Mouse (Mus musculus): ENCODE data around the gene Rasa4. TPM values are rescaled to one million over a fixed set of nuclear protein-coding genes. Genes with fewer than 3 reads are reported as not detected.

Rasa4 gene
- polyA plus RNA-seq, 1 experiment from 2014 or later, result 13.6 TPM

DNA sequence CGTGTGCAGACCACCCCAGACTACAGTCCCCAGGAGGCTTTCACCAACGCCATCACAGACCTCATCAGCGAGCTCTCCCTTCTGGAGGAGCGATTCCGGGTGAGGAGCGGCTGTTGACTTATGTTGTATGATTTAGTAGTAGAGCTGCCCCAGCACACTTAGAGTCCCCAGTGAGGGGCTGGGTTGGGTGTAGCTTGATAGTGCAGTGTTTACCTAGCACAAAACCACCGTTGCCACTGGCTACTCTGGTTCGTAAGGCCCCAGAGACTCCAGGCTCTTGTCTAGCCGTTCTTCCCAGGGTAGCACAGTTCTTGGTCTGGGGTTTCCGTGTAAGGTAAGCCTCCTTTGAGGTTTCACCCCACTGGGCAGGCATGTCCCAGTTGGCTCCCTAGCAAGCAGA, 38.4 kb downstream of the Rasa4 start:
- WGBS, result 92% methylated on average over 10 of the region's 10 CpGs
- H3K9me3 ChIP-seq (ENCODE audit: control insufficient read depth, low read length), result no peaks in the 10 kb centered on the region
- H3K4me2 ChIP-seq (replicated peaks), result no peak overlapping the region
- peaks cover 75% of the 10 kb centered on the region for H3K36me3 ChIP-seq (replicated peaks; ENCODE audit: control insufficient read depth, insufficient read depth)
- no peaks in the 10 kb centered on the region for H3K27me3 ChIP-seq (ENCODE audit: control insufficient read depth, insufficient read depth, low read length)
- ATAC-seq (ENCODE audit: low FRiP score) (no peak), DNase-seq (ENCODE audit: low spot score) (no peak)
- no peak overlapping the region for H3K9ac ChIP-seq
- no peak overlapping the region for H3K4me3 ChIP-seq (replicated peaks; ENCODE audit: low read length)
- no peak overlapping the region for H3K27ac ChIP-seq
- peaks cover 6% of the 10 kb centered on the region for H3K4me1 ChIP-seq (replicated peaks; ENCODE audit: control insufficient read depth, insufficient read depth, low read length)

DNA sequence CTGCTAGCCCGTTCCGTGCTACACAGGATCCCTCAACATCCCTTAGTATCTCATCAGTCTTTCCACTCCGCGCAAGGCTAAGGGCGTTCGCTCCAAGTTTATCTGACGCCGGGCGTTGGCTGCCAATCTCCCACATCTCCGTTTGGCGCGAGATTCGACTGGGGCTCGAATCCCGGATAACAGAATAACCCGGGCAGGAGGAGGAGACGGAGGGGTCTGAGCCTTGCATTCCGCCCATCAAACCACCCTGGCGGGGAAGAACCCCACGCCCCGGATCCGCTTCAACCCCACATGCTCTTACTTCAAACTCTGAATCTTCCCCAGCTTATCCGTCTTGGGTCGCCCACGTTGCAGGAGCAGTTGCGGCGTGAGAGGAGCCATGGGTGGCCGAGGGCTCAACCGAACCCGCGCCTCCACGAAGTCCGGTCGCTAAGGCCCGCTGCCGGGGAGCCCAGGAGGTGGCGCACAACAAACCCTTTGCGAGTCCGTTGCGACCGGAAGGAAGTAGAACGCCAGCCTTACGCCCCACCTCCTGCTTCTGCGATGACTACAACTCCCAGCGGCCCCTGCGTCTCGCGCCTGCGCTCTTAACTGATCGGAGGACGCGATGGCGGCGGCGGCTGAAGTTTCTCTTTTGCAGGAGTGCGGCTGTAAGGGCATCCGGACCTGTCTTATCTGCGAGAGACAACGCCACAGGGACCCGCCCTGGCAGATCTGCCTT, 52.0 kb downstream of the Rasa4 start, which contains the start of the genes Lrwd1 and Alkbh4:
TSS of gene Lrwd1 (minus strand) at position 504 of the 721 bp plus-strand sequence.
TSS of gene Alkbh4 (plus strand) at position 576 of the 721 bp plus-strand sequence.
- Histone ChIP-seq H3K27me3 (ENCODE audit: control insufficient read depth, insufficient read depth, low read length) (no peaks in the 10 kb centered on the region), H3K4me1 (replicated peaks; ENCODE audit: control insufficient read depth, insufficient read depth, low read length) (peaks cover 16% of the 10 kb centered on the region), H3K4me2 (replicated peaks) (peak within 1 kb of the TSS; percentile 80), H3K27ac (no peak within 1 kb of the TSS), H3K4me3 (replicated peaks; ENCODE audit: low read length) (peak within 1 kb of the TSS; percentile 78), H3K36me3 (replicated peaks; ENCODE audit: control insufficient read depth, insufficient read depth) (peaks cover 47% of the 10 kb centered on the region), H3K9ac (peak within 1 kb of the TSS; percentile 64), H3K9me3 (ENCODE audit: control insufficient read depth, low read length) (no peaks in the 10 kb centered on the region)
- under 1% methylated on average over 60 of the region's 60 CpGs for WGBS
- peak; percentile 95 for DNase-seq (ENCODE audit: low spot score)
- peak; percentile 93 for ATAC-seq (ENCODE audit: low FRiP score)

DNA sequence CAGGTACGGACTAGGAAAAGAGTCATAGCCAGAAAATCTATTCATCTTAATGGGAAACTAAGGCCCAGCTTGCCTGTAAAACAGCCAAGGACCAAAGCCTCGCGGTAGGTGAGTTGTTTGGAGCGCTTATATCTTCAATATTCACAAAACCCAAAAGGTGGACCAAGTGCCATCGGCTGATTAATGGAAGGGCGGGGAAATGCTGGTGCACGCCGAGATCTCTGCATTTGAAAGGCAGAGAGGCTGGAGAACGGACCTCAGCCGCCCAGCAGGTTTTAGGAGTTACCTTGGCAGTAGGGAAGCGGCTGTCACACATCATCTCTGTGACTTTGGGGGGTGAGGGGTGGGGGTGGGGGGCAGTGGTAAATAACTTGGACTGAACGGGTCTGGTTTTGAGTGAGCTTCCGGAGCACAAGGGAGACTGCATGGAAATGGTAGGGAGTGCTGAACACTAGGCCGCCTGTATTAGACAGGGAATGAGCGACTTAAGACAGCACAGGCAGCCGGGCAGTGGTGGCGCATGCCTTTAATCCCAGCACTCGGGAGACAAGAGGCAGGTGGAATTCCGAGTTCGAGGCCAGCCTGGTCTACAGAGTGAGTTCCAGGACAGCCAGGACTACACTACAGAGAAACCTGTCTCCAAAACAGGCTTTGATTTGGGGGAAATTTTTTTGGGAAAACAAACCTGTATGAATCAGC, 52.7 kb downstream of the Rasa4 start:
- ATAC-seq (ENCODE audit: low FRiP score), result no peak
- Histone ChIP-seq H3K4me3 (replicated peaks; ENCODE audit: low read length) (peak overlapping the region; percentile 78), H3K9ac (peak overlapping the region; percentile 64), H3K36me3 (replicated peaks; ENCODE audit: control insufficient read depth, insufficient read depth) (peaks cover 47% of the 10 kb centered on the region), H3K27me3 (ENCODE audit: control insufficient read depth, insufficient read depth, low read length) (no peaks in the 10 kb centered on the region), H3K9me3 (ENCODE audit: control insufficient read depth, low read length) (no peaks in the 10 kb centered on the region), H3K4me1 (replicated peaks; ENCODE audit: control insufficient read depth, insufficient read depth, low read length) (peaks cover 16% of the 10 kb centered on the region), H3K27ac (no peak overlapping the region), H3K4me2 (replicated peaks) (peak overlapping the region; percentile 80)
- no peak for DNase-seq (ENCODE audit: low spot score)
- WGBS, result 8% methylated on average over 20 of the region's 20 CpGs

- ATAC-seq (ENCODE audit: low FRiP score) (no peak), DNase-seq (ENCODE audit: low spot score) (peak; percentile 47)
- H3K27ac ChIP-seq, result no peak overlapping the region
- no peak overlapping the region for H3K4me2 ChIP-seq (replicated peaks)
- peaks cover 16% of the 10 kb centered on the region for H3K4me1 ChIP-seq (replicated peaks; ENCODE audit: control insufficient read depth, insufficient read depth, low read length)
- WGBS, result 75% methylated on average over 13 of the region's 13 CpGs
- H3K36me3 ChIP-seq (replicated peaks; ENCODE audit: control insufficient read depth, insufficient read depth), result peaks cover 46% of the 10 kb centered on the region
- H3K9me3 ChIP-seq (ENCODE audit: control insufficient read depth, low read length), result no peaks in the 10 kb centered on the region
- no peak overlapping the region for H3K4me3 ChIP-seq (replicated peaks; ENCODE audit: low read length)
- H3K9ac ChIP-seq, result no peak overlapping the region
- no peaks in the 10 kb centered on the region for H3K27me3 ChIP-seq (ENCODE audit: control insufficient read depth, insufficient read depth, low read length)
These were observed 54.0 kb downstream of the Rasa4 start for GRCm38 (mm10) chr5:136137658-136138274.

- no peak for ATAC-seq (ENCODE audit: low FRiP score)
- no peak overlapping the region for H3K9ac ChIP-seq
- no peak for DNase-seq (ENCODE audit: low spot score)
- peaks cover 34% of the 10 kb centered on the region for H3K36me3 ChIP-seq (replicated peaks; ENCODE audit: control insufficient read depth, insufficient read depth)
- 93% methylated on average over 13 of the region's 13 CpGs for WGBS
- H3K4me2 ChIP-seq (replicated peaks), result no peak overlapping the region
- no peak overlapping the region for H3K4me3 ChIP-seq (replicated peaks; ENCODE audit: low read length)
- H3K27ac ChIP-seq, result no peak overlapping the region
- H3K27me3 ChIP-seq (ENCODE audit: control insufficient read depth, insufficient read depth, low read length), result no peaks in the 10 kb centered on the region
- no peaks in the 10 kb centered on the region for H3K9me3 ChIP-seq (ENCODE audit: control insufficient read depth, low read length)
- H3K4me1 ChIP-seq (replicated peaks; ENCODE audit: control insufficient read depth, insufficient read depth, low read length), result peaks cover 16% of the 10 kb centered on the region
These were observed 55.7 kb downstream of the Rasa4 start for GRCm38 (mm10) chr5:136139393-136139792.

DNA sequence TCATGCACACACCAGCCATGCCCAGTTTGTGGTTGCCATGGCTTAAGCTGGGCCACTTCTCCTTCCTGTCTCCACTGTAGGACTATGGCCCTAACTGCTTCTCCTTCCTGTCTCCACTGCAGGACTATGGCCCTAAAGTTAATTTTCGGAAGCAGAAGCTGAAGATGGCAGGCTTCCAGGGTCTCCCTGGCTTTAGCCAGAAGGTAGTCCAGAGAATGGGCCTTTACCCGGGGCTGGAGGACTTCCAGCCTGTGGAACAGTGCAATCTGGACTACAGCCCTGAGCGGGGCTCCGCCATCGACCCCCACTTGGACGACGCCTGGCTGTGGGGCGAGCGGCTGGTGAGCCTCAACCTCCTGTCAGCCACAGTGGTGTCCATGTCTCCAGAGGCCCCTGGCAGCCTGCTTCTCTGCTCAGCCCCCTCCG, 56.4 kb downstream of the Rasa4 start:
- no peak overlapping the region for H3K9ac ChIP-seq
- H3K9me3 ChIP-seq (ENCODE audit: control insufficient read depth, low read length), result no peaks in the 10 kb centered on the region
- H3K27ac ChIP-seq, result no peak overlapping the region
- H3K4me3 ChIP-seq (replicated peaks; ENCODE audit: low read length), result no peak overlapping the region
- DNase-seq (ENCODE audit: low spot score) (no peak), ATAC-seq (ENCODE audit: low FRiP score) (no peak)
- WGBS, result 94% methylated on average over 10 of the region's 10 CpGs
- H3K27me3 ChIP-seq (ENCODE audit: control insufficient read depth, insufficient read depth, low read length), result no peaks in the 10 kb centered on the region
- peaks cover 14% of the 10 kb centered on the region for H3K4me1 ChIP-seq (replicated peaks; ENCODE audit: control insufficient read depth, insufficient read depth, low read length)
- H3K4me2 ChIP-seq (replicated peaks), result no peak overlapping the region
- H3K36me3 ChIP-seq (replicated peaks; ENCODE audit: control insufficient read depth, insufficient read depth), result peaks cover 34% of the 10 kb centered on the region

- 90% methylated on average over 5 of the region's 5 CpGs for WGBS
- ATAC-seq (ENCODE audit: low FRiP score), result no peak
These were observed 59.0 kb downstream of the Rasa4 start for GRCm38 (mm10) chr5:136142746-136143145.

DNA sequence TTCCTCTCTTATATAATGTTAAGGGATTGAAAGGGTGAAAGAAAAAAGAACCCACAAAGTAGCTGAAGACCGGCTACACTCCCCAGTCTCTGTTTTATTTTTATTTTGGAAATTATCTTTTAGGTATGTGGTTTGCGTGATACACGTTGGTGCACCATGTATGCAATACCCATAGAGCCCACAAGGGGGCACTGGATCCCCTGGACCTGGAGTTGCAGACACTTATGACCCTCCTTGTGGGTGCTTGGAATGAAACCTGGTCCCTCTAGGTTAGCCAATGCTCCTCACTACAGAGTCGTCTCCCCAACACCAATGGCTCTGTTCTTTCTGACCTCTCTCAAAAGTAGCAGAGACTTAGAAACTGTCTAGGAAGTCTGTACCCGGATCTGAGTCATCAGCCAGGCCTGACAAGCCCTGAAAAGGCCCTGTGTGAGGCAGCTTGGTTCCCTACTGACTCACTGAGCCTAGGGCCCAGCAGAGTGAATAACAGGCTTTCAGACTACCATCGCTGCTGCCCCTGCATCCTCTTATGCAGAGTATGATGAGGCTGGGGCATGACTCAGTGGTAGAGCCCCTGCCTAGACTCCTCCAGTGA, 59.5 kb downstream of the Rasa4 start:
- ATAC-seq (ENCODE audit: low FRiP score) (no peak), DNase-seq (ENCODE audit: low spot score) (no peak)
- Histone ChIP-seq H3K4me1 (replicated peaks; ENCODE audit: control insufficient read depth, insufficient read depth, low read length) (no peaks in the 10 kb centered on the region), H3K4me2 (replicated peaks) (no peak overlapping the region), H3K36me3 (replicated peaks; ENCODE audit: control insufficient read depth, insufficient read depth) (peaks cover 34% of the 10 kb centered on the region), H3K9ac (no peak overlapping the region), H3K4me3 (replicated peaks; ENCODE audit: low read length) (no peak overlapping the region), H3K9me3 (ENCODE audit: control insufficient read depth, low read length) (no peaks in the 10 kb centered on the region), H3K27me3 (ENCODE audit: control insufficient read depth, insufficient read depth, low read length) (no peaks in the 10 kb centered on the region), H3K27ac (no peak overlapping the region)
- WGBS, result 88% methylated on average over 6 of the region's 6 CpGs

More at GRCm38 (mm10) chr5:136142746-136143145, 59.0 kb downstream of the Rasa4 start:
- Histone ChIP-seq H3K9me3 (ENCODE audit: control insufficient read depth, low read length) (no peaks in the 10 kb centered on the region), H3K9ac (no peak overlapping the region), H3K4me1 (replicated peaks; ENCODE audit: control insufficient read depth, insufficient read depth, low read length) (no peaks in the 10 kb centered on the region), H3K4me3 (replicated peaks; ENCODE audit: low read length) (no peak overlapping the region), H3K27ac (no peak overlapping the region), H3K4me2 (replicated peaks) (no peak overlapping the region), H3K27me3 (ENCODE audit: control insufficient read depth, insufficient read depth, low read length) (no peaks in the 10 kb centered on the region), H3K36me3 (replicated peaks; ENCODE audit: control insufficient read depth, insufficient read depth) (peaks cover 34% of the 10 kb centered on the region)
- no peak for DNase-seq (ENCODE audit: low spot score)

Data from hindbrain, embryonic 14.5 days (tissue).